Comparison of ENCODE assay signal across 8 mouse cellular contexts in genomic region chr5:135404623-135405022, GRCm38 (mm10). TPM values are rescaled to one million over a fixed set of nuclear protein-coding genes. Genes with fewer than 3 reads are reported as not detected.
DNase-seq lines count a peak whose midpoint lies in the region; ATAC-seq and TF ChIP-seq lines count a peak whose summit lies in the region.

No protein-coding gene starts in this region.

- 0 out of 2 replicates have a peak, but pooled peaks cover 2% of the 10 kb centered on the region for H3K4me1 ChIP-seq in forebrain, embryonic 11.5 days (replicated peaks; ENCODE audit: control insufficient read depth, insufficient read depth, low read length)
- H3K4me1 ChIP-seq in midbrain, embryonic 10.5 days = peaks cover 3% of the 10 kb centered on the region; the same call in 1 of the 2 replicates
- no peaks in the 10 kb centered on the region for H3K4me1 ChIP-seq in liver, postnatal 0 days (ENCODE audit: insufficient read depth)

- 0 out of 2 replicates have a peak overlapping the region, but pooled peaks have one; percentile 8 for H3K4me2 ChIP-seq in forebrain, embryonic 11.5 days (ENCODE audit: low read depth, low read length, severe bottlenecking)
- no peak overlapping the region for H3K4me2 ChIP-seq in liver, postnatal 0 days (ENCODE audit: low read depth, low read length)

- TF ChIP-seq EP300 in liver, postnatal 0 days (IDR thresholded peaks at IDR 0.05; ENCODE audit: low read depth) = no peak

- no peaks in the 10 kb centered on the region for H3K27me3 ChIP-seq in forebrain, embryonic 11.5 days (ENCODE audit: control insufficient read depth, insufficient read depth, low read length)
- H3K27me3 ChIP-seq in midbrain, embryonic 10.5 days (ENCODE audit: low read depth, poor library complexity, severe bottlenecking) = peaks cover 3% of the 10 kb centered on the region; the same call in 1 of the 2 replicates
- H3K27me3 ChIP-seq in liver, postnatal 0 days (ENCODE audit: insufficient read depth, low read length) = no peaks in the 10 kb centered on the region

- no peak overlapping the region for H3K9ac ChIP-seq in forebrain, embryonic 11.5 days (ENCODE audit: low read length)
- H3K9ac ChIP-seq in liver, postnatal 0 days (replicated peaks) = no peak overlapping the region

- no peaks in the 10 kb centered on the region for H3K9me3 ChIP-seq in forebrain, embryonic 11.5 days (ENCODE audit: control insufficient read depth, low read length)
- no peaks in the 10 kb centered on the region for H3K9me3 ChIP-seq in midbrain, embryonic 10.5 days (replicated peaks)
- no peaks in the 10 kb centered on the region for H3K9me3 ChIP-seq in liver, postnatal 0 days (ENCODE audit: low read length)

- H3K4me3 ChIP-seq in forebrain, embryonic 11.5 days (ENCODE audit: low read depth, low read length) = no peak overlapping the region
- no peak overlapping the region for H3K4me3 ChIP-seq in midbrain, embryonic 10.5 days
- H3K4me3 ChIP-seq in liver, postnatal 0 days (ENCODE audit: low read depth, low read length) = no peak overlapping the region

- peak; percentile 9 to 14 for DNase-seq in heart, postnatal 14 days
- no peak for DNase-seq in heart, adult 18-20 months
- DNase-seq in forebrain, embryonic 11.5 days (ENCODE audit: low spot score) = peak; percentile 72
- peak; percentile 40 to 74 for DNase-seq in layer of hippocampus, adult 18-20 months (ENCODE audit: low spot score in 2 of 2)
- DNase-seq in midbrain, embryonic 10.5 days (ENCODE audit: low spot score) = peak; percentile 58
- no peak for DNase-seq in urinary bladder, postnatal 10 days (ENCODE audit: low spot score)
- no peak for DNase-seq in liver, postnatal 0 days

- intact Hi-C loops in heart, postnatal 14 days (cut with DNase I) = loop anchor here (5.0 kb wide), 2 partner anchors 143 to 213 kb away; partner anchors contain the start of gene Hip1

- WGBS in forebrain, embryonic 11.5 days = 37% methylated on average over 20 of the region's 20 CpGs
- 42% methylated on average over 20 of the region's 20 CpGs for WGBS in midbrain, embryonic 10.5 days
- 48% methylated on average over 20 of the region's 20 CpGs for WGBS in liver, postnatal 0 days (ENCODE audit: insufficient replicate concordance)

- peaks cover 3% of the 10 kb centered on the region; the same call in 1 of the 2 replicates for H3K36me3 ChIP-seq in forebrain, embryonic 11.5 days (ENCODE audit: control insufficient read depth, insufficient read depth, low read length)
- peaks cover 6% of the 10 kb centered on the region for H3K36me3 ChIP-seq in midbrain, embryonic 10.5 days
- H3K36me3 ChIP-seq in liver, postnatal 0 days (replicated peaks; ENCODE audit: insufficient read depth, low read length) = no peaks in the 10 kb centered on the region

- TF ChIP-seq CTCF in liver, postnatal 0 days (IDR thresholded peaks at IDR 0.05; ENCODE audit: low read depth) = no peak

- no peak for ATAC-seq in forebrain, embryonic 11.5 days (replicated peaks; ENCODE audit: low FRiP score)
- ATAC-seq in liver, postnatal 0 days = no peak
- ATAC-seq in inflammation-experienced regulatory T-cells, adult 6 months = no peak

- no peak overlapping the region for H3K27ac ChIP-seq in forebrain, embryonic 11.5 days (ENCODE audit: low read depth, low read length)
- no peak overlapping the region for H3K27ac ChIP-seq in midbrain, embryonic 10.5 days (replicated peaks)
- no peak overlapping the region for H3K27ac ChIP-seq in liver, postnatal 0 days (ENCODE audit: low read depth)

RNA-seq across cellular contexts. Expression of gene Pom121, which starts 10.3 kb away (rescaled TPM):
- 10 to 100 TPM; 15.8 to 18.2 TPM for total RNA-seq in heart, postnatal 14 days (2021)
- 10 to 100 TPM; 11.4 to 12.4 TPM for total RNA-seq in heart, adult 18-20 months (2021)
- polyA plus RNA-seq in forebrain, embryonic 11.5 days (2014; fragmentation: Nextera tagmentation; extraction: Ambion mirVana) = 27.2 and 30.2 TPM in 2 replicates
- 10 to 100 TPM; 49.7 to 51.5 TPM for total RNA-seq in layer of hippocampus, adult 18-20 months (2021)
- 17.4 and 17.7 TPM in 2 replicates for polyA plus RNA-seq in midbrain, embryonic 10.5 days (2016; fragmentation: Nextera tagmentation; extraction: Ambion mirVana)
- polyA plus RNA-seq in liver, postnatal 0 days (2015; fragmentation: Nextera tagmentation; extraction: Ambion mirVana) = 3.2 and 3.5 TPM in 2 replicates
- polyA plus RNA-seq in inflammation-experienced regulatory T-cells, adult 6 months (2017; shearing (Covaris generic)) = 10 to 100 TPM; 13.2 to 18.7 (median 13.7) TPM

RNA-seq across cellular contexts. Expression of gene Nsun5, which starts 34.9 kb away (rescaled TPM):
- total RNA-seq in heart, postnatal 14 days (2021) = 10 to 100 TPM; 14.5 to 17.0 TPM
- total RNA-seq in heart, adult 18-20 months (2021) = 10 to 100 TPM; 17.1 TPM
- polyA plus RNA-seq in forebrain, embryonic 11.5 days (2014; fragmentation: Nextera tagmentation; extraction: Ambion mirVana) = 33.0 and 36.2 TPM in 2 replicates
- 10 to 100 TPM; 21.4 to 24.1 TPM for total RNA-seq in layer of hippocampus, adult 18-20 months (2021)
- 45.2 and 46.0 TPM in 2 replicates for polyA plus RNA-seq in midbrain, embryonic 10.5 days (2016; fragmentation: Nextera tagmentation; extraction: Ambion mirVana)
- 9.4 and 10.0 TPM in 2 replicates for polyA plus RNA-seq in liver, postnatal 0 days (2015; fragmentation: Nextera tagmentation; extraction: Ambion mirVana)
- 10 to 100 TPM; 21.8 to 28.0 (median 23.3) TPM for polyA plus RNA-seq in inflammation-experienced regulatory T-cells, adult 6 months (2017; shearing (Covaris generic))

RNA-seq across cellular contexts. Expression of gene Trim50, which starts 51.5 kb away (rescaled TPM):
- not detected for total RNA-seq in heart, postnatal 14 days (2021)
- total RNA-seq in heart, adult 18-20 months (2021) = under 1 TPM in 1 of 2 experiments, not detected in 1; 0.40 TPM
- not detected in 2 replicates for polyA plus RNA-seq in forebrain, embryonic 11.5 days (2014; fragmentation: Nextera tagmentation; extraction: Ambion mirVana)
- total RNA-seq in layer of hippocampus, adult 18-20 months (2021) = not detected
- not detected in 2 replicates for polyA plus RNA-seq in midbrain, embryonic 10.5 days (2016; fragmentation: Nextera tagmentation; extraction: Ambion mirVana)
- polyA plus RNA-seq in liver, postnatal 0 days (2015; fragmentation: Nextera tagmentation; extraction: Ambion mirVana) = not detected in 2 replicates
- not detected for polyA plus RNA-seq in inflammation-experienced regulatory T-cells, adult 6 months (2017; shearing (Covaris generic))

RNA-seq across cellular contexts. Expression of gene Fkbp6, which starts 54.8 kb away (rescaled TPM):
- under 1 TPM; 0.29 to 0.61 TPM for total RNA-seq in heart, postnatal 14 days (2021)
- total RNA-seq in heart, adult 18-20 months (2021) = under 1 TPM; 0.36 to 0.57 TPM
- polyA plus RNA-seq in forebrain, embryonic 11.5 days (2014; fragmentation: Nextera tagmentation; extraction: Ambion mirVana) = 0.15 TPM in 1 of 2 replicates, not detected in the other
- total RNA-seq in layer of hippocampus, adult 18-20 months (2021) = under 1 TPM in 1 of 2 experiments, not detected in 1; 0.72 TPM
- 0.11 TPM in 1 of 2 replicates, not detected in the other for polyA plus RNA-seq in midbrain, embryonic 10.5 days (2016; fragmentation: Nextera tagmentation; extraction: Ambion mirVana)
- not detected in 2 replicates for polyA plus RNA-seq in liver, postnatal 0 days (2015; fragmentation: Nextera tagmentation; extraction: Ambion mirVana)
- polyA plus RNA-seq in inflammation-experienced regulatory T-cells, adult 6 months (2017; shearing (Covaris generic)) = not detected

Comparison
In these comparisons a context has a peak if more than half of its experiments do, and no peak if none do; other contexts are left out.
1. DNase-seq: peak in heart, postnatal 14 days (2 of 2), forebrain, embryonic 11.5 days (single experiment), layer of hippocampus, adult 18-20 months (2 of 2) and midbrain, embryonic 10.5 days (single experiment); none in heart, adult 18-20 months (0 of 2), urinary bladder, postnatal 10 days (single experiment) and liver, postnatal 0 days (single experiment).